Mouse (Mus musculus): ENCODE results near the gene Plpp3. TPM values are rescaled to one million over a fixed set of nuclear protein-coding genes. Genes with fewer than 3 reads are reported as not detected.
A peak's percentile ranks its signal among the peaks of the same experiment; 100 is the strongest.

The Plpp3 gene
- polyA plus RNA-seq, 1 experiment: 48.5 TPM

GRCm38 (mm10) chr4:105133350-105134050 is 23.6 kb upstream of the Plpp3 start:
- no peak for TF ChIP-seq POLR2A (IDR thresholded peaks at IDR 0.05; ENCODE audit: low read depth, low read length)
- no peak for TF ChIP-seq CTCF (IDR thresholded peaks at IDR 0.05; ENCODE audit: extremely low read depth, insufficient read length, insufficient replicate concordance, low read depth, low read length)
- no peaks in the 10 kb centered on the region for H3K4me1 ChIP-seq (ENCODE audit: control insufficient read depth, insufficient read depth, insufficient read length, low read length)
- no peaks in the 10 kb centered on the region for H3K36me3 ChIP-seq (ENCODE audit: control insufficient read depth, insufficient read depth, low read length)
- WGBS: 79% methylated on average over 4 of the region's 4 CpGs
- H3K27me3 ChIP-seq (ENCODE audit: control insufficient read depth, insufficient read depth, low read length): no peaks in the 10 kb centered on the region
- H3K27ac ChIP-seq (ENCODE audit: insufficient read depth, low read depth, low read length): no peak overlapping the region
- no peak overlapping the region for H3K4me3 ChIP-seq (ENCODE audit: low read depth, low read length)

- no peaks in the 10 kb centered on the region for H3K4me1 ChIP-seq (ENCODE audit: control insufficient read depth, insufficient read depth, insufficient read length, low read length)
- H3K36me3 ChIP-seq (ENCODE audit: control insufficient read depth, insufficient read depth, low read length): no peaks in the 10 kb centered on the region
- WGBS: 61% methylated on average over 7 of the region's 7 CpGs
- H3K4me3 ChIP-seq (ENCODE audit: low read depth, low read length): no peak overlapping the region
- no peaks in the 10 kb centered on the region for H3K27me3 ChIP-seq (ENCODE audit: control insufficient read depth, insufficient read depth, low read length)
- TF ChIP-seq POLR2A (IDR thresholded peaks at IDR 0.05; ENCODE audit: low read depth, low read length): no peak
- no peak for TF ChIP-seq CTCF (IDR thresholded peaks at IDR 0.05; ENCODE audit: extremely low read depth, insufficient read length, insufficient replicate concordance, low read depth, low read length)
- H3K27ac ChIP-seq (ENCODE audit: insufficient read depth, low read depth, low read length): no peak overlapping the region
These were observed 7.7 kb upstream of the Plpp3 start for GRCm38 (mm10) chr4:105149492-105149891.

- no peaks in the 10 kb centered on the region for H3K27me3 ChIP-seq (ENCODE audit: control insufficient read depth, insufficient read depth, low read length)
- H3K4me1 ChIP-seq (ENCODE audit: control insufficient read depth, insufficient read depth, insufficient read length, low read length): no peaks in the 10 kb centered on the region
- no peak overlapping the region for H3K27ac ChIP-seq (ENCODE audit: insufficient read depth, low read depth, low read length)
- no peaks in the 10 kb centered on the region for H3K36me3 ChIP-seq (ENCODE audit: control insufficient read depth, insufficient read depth, low read length)
- no peak overlapping the region for H3K4me3 ChIP-seq (ENCODE audit: low read depth, low read length)
- TF ChIP-seq CTCF (IDR thresholded peaks at IDR 0.05; ENCODE audit: extremely low read depth, insufficient read length, insufficient replicate concordance, low read depth, low read length) (peak; percentile 29; the same call in 1 of the 2 replicates), POLR2A (IDR thresholded peaks at IDR 0.05; ENCODE audit: low read depth, low read length) (no peak)
- WGBS: 52% methylated on average over 14 of the region's 14 CpGs
These were observed 5.0 kb upstream of the Plpp3 start for GRCm38 (mm10) chr4:105151911-105152690.

GRCm38 (mm10) chr4:105153227-105153626 is 3.9 kb upstream of the Plpp3 start:
- TF ChIP-seq POLR2A (IDR thresholded peaks at IDR 0.05; ENCODE audit: low read depth, low read length): no peak
- TF ChIP-seq CTCF (IDR thresholded peaks at IDR 0.05; ENCODE audit: extremely low read depth, insufficient read length, insufficient replicate concordance, low read depth, low read length): no peak
- Histone ChIP-seq H3K4me1 (ENCODE audit: control insufficient read depth, insufficient read depth, insufficient read length, low read length) (no peaks in the 10 kb centered on the region), H3K27ac (ENCODE audit: insufficient read depth, low read depth, low read length) (no peak overlapping the region), H3K36me3 (ENCODE audit: control insufficient read depth, insufficient read depth, low read length) (no peaks in the 10 kb centered on the region), H3K4me3 (ENCODE audit: low read depth, low read length) (no peak overlapping the region), H3K27me3 (ENCODE audit: control insufficient read depth, insufficient read depth, low read length) (no peaks in the 10 kb centered on the region)
- WGBS: 82% methylated on average over 3 of the region's 3 CpGs

GRCm38 (mm10) chr4:105156281-105156680 is 866 bp upstream of the Plpp3 start:
- Histone ChIP-seq H3K4me1 (ENCODE audit: control insufficient read depth, insufficient read depth, insufficient read length, low read length) (no peaks in the 10 kb centered on the region), H3K27me3 (ENCODE audit: control insufficient read depth, insufficient read depth, low read length) (no peaks in the 10 kb centered on the region), H3K27ac (ENCODE audit: insufficient read depth, low read depth, low read length) (no peak overlapping the region), H3K4me3 (ENCODE audit: low read depth, low read length) (no peak overlapping the region), H3K36me3 (ENCODE audit: control insufficient read depth, insufficient read depth, low read length) (no peaks in the 10 kb centered on the region)
- TF ChIP-seq POLR2A (IDR thresholded peaks at IDR 0.05; ENCODE audit: low read depth, low read length): no peak
- no peak for TF ChIP-seq CTCF (IDR thresholded peaks at IDR 0.05; ENCODE audit: extremely low read depth, insufficient read length, insufficient replicate concordance, low read depth, low read length)
- whole genome bisulfite sequencing: 66% methylated on average over 7 of the region's 7 CpGs

GRCm38 (mm10) chr4:105156955-105157275 is 232 bp upstream of the Plpp3 start:
- 0% methylated on average over 4 of the region's 4 CpGs for WGBS
- TF ChIP-seq CTCF (IDR thresholded peaks at IDR 0.05; ENCODE audit: extremely low read depth, insufficient read length, insufficient replicate concordance, low read depth, low read length): no peak
- H3K27ac ChIP-seq (ENCODE audit: insufficient read depth, low read depth, low read length): peak overlapping the region; percentile 70
- H3K4me1 ChIP-seq (ENCODE audit: control insufficient read depth, insufficient read depth, insufficient read length, low read length): no peaks in the 10 kb centered on the region
- no peaks in the 10 kb centered on the region for H3K27me3 ChIP-seq (ENCODE audit: control insufficient read depth, insufficient read depth, low read length)
- 0 out of 2 replicates have a peak, but pooled peaks cover 2% of the 10 kb centered on the region for H3K36me3 ChIP-seq (ENCODE audit: control insufficient read depth, insufficient read depth, low read length)
- H3K4me3 ChIP-seq (ENCODE audit: low read depth, low read length): peak overlapping the region; percentile 90

- Histone ChIP-seq H3K27me3 (ENCODE audit: control insufficient read depth, insufficient read depth, low read length) (no peaks in the 10 kb centered on the region), H3K36me3 (ENCODE audit: control insufficient read depth, insufficient read depth, low read length) (0 out of 2 replicates have a peak, but pooled peaks cover 2% of the 10 kb centered on the region), H3K4me1 (ENCODE audit: control insufficient read depth, insufficient read depth, insufficient read length, low read length) (peaks cover 2% of the 10 kb centered on the region; the same call in 1 of the 2 replicates), H3K4me3 (ENCODE audit: low read depth, low read length) (peak overlapping the region; percentile 90), H3K27ac (ENCODE audit: insufficient read depth, low read depth, low read length) (peak overlapping the region; percentile 50; the same call in 1 of the 2 replicates)
- 0 out of 2 replicates have a peak, but pooled peaks have one; percentile 36 for TF ChIP-seq POLR2A (IDR thresholded peaks at IDR 0.05; ENCODE audit: low read depth, low read length)
- no peak; the same call in 1 of the 2 replicates for TF ChIP-seq CTCF (IDR thresholded peaks at IDR 0.05; ENCODE audit: extremely low read depth, insufficient read length, insufficient replicate concordance, low read depth, low read length)
- WGBS: under 1% methylated on average over 26 of the region's 26 CpGs
These were observed 1.0 kb downstream of the Plpp3 start for GRCm38 (mm10) chr4:105158169-105158555.

Data from small intestine, adult 2 months (tissue).